Mouse (Mus musculus): ENCODE measurements around the gene Olfr689. TPM values are rescaled to one million over a fixed set of nuclear protein-coding genes. Genes with fewer than 3 reads are reported as not detected.

The Olfr689 gene
- 0.03 TPM in 1 of 2 replicates, not detected in the other for polyA plus RNA-seq (2012; ENCODE audit: low replicate concordance)

DNA sequence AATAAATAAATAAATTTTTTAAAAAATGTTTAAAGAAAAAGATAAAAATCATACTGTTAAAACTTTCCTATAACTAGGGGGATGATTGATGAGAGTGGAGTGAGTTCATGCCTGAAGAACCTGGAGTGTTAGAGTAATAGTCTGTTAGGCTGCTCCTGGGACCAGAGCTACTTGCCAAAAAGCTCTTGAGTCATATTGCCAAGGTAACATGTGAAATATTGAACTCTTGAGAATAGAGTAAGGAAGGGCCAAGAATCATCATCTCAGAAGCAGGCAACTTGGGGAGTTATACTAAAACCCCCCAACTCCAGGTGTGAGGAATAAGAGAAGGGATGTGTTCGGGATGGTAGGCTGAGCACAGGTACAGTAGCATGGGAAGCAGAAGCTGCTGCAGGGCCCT lies at the start of gene Olfr689:
Olfr689 (plus strand) TSS at position 301 of the 400 bp plus-strand sequence.

DNA sequence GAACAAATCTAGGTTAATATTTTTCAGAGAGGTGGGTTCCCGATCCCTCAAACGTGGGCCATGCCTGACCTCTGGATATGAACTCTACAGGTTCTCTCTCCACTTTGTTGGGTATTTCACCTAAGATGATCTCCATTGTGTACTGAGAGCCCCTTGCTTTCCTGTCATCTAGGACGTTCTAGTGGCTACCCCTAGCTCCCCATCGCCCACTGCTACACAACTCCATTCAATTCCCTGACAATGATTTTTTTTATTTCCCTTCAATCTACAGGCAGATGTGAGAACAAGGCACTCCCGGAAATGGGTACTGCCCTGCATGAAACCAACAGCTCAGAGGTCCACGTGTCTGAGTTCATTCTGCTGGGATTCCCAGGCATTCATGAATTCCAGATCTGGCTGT lies 23.2 kb upstream of the Olfr689 start, which contains the start of gene Olfr688:
Olfr688 (plus strand) TSS at position 301 of the 400 bp plus-strand sequence.

DNA sequence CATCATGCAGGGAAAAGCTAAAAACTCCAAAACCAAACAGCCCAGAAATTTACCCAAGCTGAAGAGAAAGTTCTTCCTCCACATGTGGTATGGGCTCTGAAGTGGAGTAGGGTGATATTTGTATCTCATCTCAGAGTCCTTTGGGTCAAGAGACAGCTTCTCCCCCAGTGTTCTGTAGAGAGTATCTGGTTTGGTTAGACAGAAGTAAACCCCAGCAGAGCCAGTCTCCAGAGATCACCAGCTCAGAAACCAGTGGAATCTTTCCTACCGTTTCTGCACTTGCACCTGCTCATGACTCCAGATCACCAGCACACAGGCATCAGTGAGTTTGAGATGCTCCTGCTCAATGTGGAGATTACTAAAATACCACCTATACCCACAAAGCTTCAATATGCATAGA lies 23.0 kb downstream of the Olfr689 start, which contains the start of gene Olfr690:
Olfr690 (minus strand) TSS at position 101 of the 400 bp plus-strand sequence.

DNA sequence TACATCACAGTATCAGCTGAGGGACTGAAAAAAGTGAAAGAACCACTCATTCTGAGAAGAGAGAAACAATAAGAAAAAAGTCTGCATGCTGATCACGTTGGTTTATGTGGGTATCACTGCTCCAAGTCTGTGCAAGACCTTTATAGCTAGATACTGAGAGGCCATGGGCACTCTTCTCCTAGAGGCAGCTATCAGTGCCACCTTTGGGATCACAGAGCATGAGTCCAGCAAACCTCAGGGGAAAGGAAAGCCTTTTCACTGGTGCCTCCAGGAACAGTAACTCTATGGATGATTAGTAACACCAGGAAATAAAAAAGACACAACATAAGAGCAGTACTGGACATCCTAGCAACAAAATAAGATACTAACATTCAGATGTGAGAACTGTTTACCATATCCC lies 31.2 kb downstream of the Olfr689 start, which contains the start of gene Olfr691:
Olfr691 (minus strand) TSS at position 101 of the 400 bp plus-strand sequence.

DNA sequence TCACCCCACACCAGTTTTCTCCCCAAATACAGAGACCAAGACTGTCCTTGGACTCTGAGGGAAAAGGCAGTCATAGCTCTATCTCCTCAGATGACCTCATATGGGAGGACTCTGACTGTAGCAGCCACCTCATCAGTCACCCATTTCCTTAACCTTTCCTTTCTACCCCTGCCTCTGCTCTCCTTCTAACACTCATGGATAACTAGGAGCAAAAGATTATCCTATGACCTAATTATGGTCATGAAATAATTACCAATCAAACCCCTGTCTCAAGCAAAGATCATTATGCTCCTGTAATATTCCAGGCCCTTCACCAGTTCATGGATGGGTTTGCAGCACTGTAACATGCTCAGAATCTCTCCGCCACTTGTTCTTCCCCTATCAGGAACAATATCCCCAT lies 57.0 kb downstream of the Olfr689 start, which contains the start of gene Olfr692:
Olfr692 (plus strand) TSS at position 301 of the 400 bp plus-strand sequence.

Other genes starting within 250 kb of the Olfr689 start
- not detected in 2 replicates for gene Olfr678, start 246.7 kb upstream of the Olfr689 start, polyA plus RNA-seq (2012; ENCODE audit: low replicate concordance)
- gene Olfr679, start 230.0 kb upstream of the Olfr689 start, polyA plus RNA-seq (2012; ENCODE audit: low replicate concordance): not detected in 2 replicates
- gene Olfr680-ps1, start 218.3 kb upstream of the Olfr689 start, polyA plus RNA-seq (2012; ENCODE audit: low replicate concordance): not detected in 2 replicates
- not detected in 2 replicates for gene Olfr681, start 194.3 kb upstream of the Olfr689 start, polyA plus RNA-seq (2012; ENCODE audit: low replicate concordance)
- gene Olfr683, start 164.2 kb upstream of the Olfr689 start, polyA plus RNA-seq (2012; ENCODE audit: low replicate concordance): 0.26 TPM in 1 of 2 replicates, not detected in the other
- gene Olfr684, start 147.5 kb upstream of the Olfr689 start, polyA plus RNA-seq (2012; ENCODE audit: low replicate concordance): not detected in 2 replicates
- not detected in 2 replicates for gene Olfr685, start 125.2 kb upstream of the Olfr689 start, polyA plus RNA-seq (2012; ENCODE audit: low replicate concordance)
- not detected in 2 replicates for gene Olfr686, start 103.7 kb upstream of the Olfr689 start, polyA plus RNA-seq (2012; ENCODE audit: low replicate concordance)
- gene Olfr688, start 23.1 kb upstream of the Olfr689 start, polyA plus RNA-seq (2012; ENCODE audit: low replicate concordance): not detected in 2 replicates
- not detected in 2 replicates for gene Olfr690, start 22.9 kb downstream of the Olfr689 start, polyA plus RNA-seq (2012; ENCODE audit: low replicate concordance)
- not detected in 2 replicates for gene Olfr691, start 31.1 kb downstream of the Olfr689 start, polyA plus RNA-seq (2012; ENCODE audit: low replicate concordance)
- not detected in 2 replicates for gene Olfr692, start 57.1 kb downstream of the Olfr689 start, polyA plus RNA-seq (2012; ENCODE audit: low replicate concordance)
- not detected in 2 replicates for gene Gm5901, start 63.9 kb downstream of the Olfr689 start, polyA plus RNA-seq (2012; ENCODE audit: low replicate concordance)
- gene Fam160a2, start 88.9 kb downstream of the Olfr689 start, polyA plus RNA-seq (2012; ENCODE audit: low replicate concordance): 65.0 and 67.0 TPM in 2 replicates
- gene Cnga4, start 93.4 kb downstream of the Olfr689 start, polyA plus RNA-seq (2012; ENCODE audit: low replicate concordance): not detected in 2 replicates
- 0.07 TPM in 1 of 2 replicates, not detected in the other for gene Cckbr, start 114.6 kb downstream of the Olfr689 start, polyA plus RNA-seq (2012; ENCODE audit: low replicate concordance)
- gene Cavin3, start 171.1 kb downstream of the Olfr689 start, polyA plus RNA-seq (2012; ENCODE audit: low replicate concordance): 3.8 and 5.3 TPM in 2 replicates
- gene Smpd1, start 243.2 kb downstream of the Olfr689 start, polyA plus RNA-seq (2012; ENCODE audit: low replicate concordance): 18.1 and 38.9 TPM in 2 replicates

Measured in leukemia stem cell, adult 10-12 weeks (primary cell).